Mouse (Mus musculus) limb, embryonic 15.5 days (tissue): ENCODE measurements around the gene Ric8b. TPM values are rescaled to one million over a fixed set of nuclear protein-coding genes. Genes with fewer than 3 reads are reported as not detected.
A peak's percentile ranks its signal among the peaks of the same experiment; 100 is the strongest.

Experiments
- ATAC-seq: fragments of 200-750 bp; cut with Nextera tagmentation; 2 replicates; pipeline ENCODE4 v1.8.0; 2017; ENCODE audit warnings: low read depth, moderate TSS enrichment; ENCODE audit not compliant: insufficient number of reproducible peaks, low FRiP score, low TSS enrichment
- H3K27ac ChIP-seq: fragments of 300-500 bp; sonication (generic); 2 replicates; pipeline ENCODE4 v1.5.1; 2015; ENCODE audit warnings: moderate library complexity, mild to moderate bottlenecking, inconsistent platforms
- H3K27me3 ChIP-seq: fragments of 300-500 bp; sonication (generic); 2 replicates; pipeline ENCODE4 v1.6.1; 2015; ENCODE audit warnings: inconsistent platforms
- H3K36me3 ChIP-seq: fragments of 300-500 bp; sonication (generic); 2 replicates; pipeline ENCODE4 v1.6.1; 2015; ENCODE audit warnings: inconsistent platforms
- H3K4me1 ChIP-seq: fragments of 300-500 bp; sonication (generic); 2 replicates; pipeline ENCODE4 v1.6.1; 2015; ENCODE audit warnings: inconsistent platforms
- H3K4me2 ChIP-seq: fragments of 300-500 bp; sonication (generic); 2 replicates; pipeline ENCODE4 v1.6.1; 2015; ENCODE audit warnings: mild to moderate bottlenecking, inconsistent platforms
- H3K4me3 ChIP-seq: fragments of 300-500 bp; sonication (generic); 2 replicates; pipeline ENCODE4 v1.5.1; 2015; ENCODE audit warnings: mild to moderate bottlenecking, inconsistent platforms
- H3K9ac ChIP-seq: fragments of 300-500 bp; sonication (generic); 2 replicates; pipeline ENCODE4 v1.6.1; 2015; ENCODE audit warnings: inconsistent platforms
- H3K9me3 ChIP-seq: fragments of 300-500 bp; sonication (generic); 2 replicates; pipeline ENCODE4 v1.6.1; 2016; ENCODE audit warnings: inconsistent platforms
- WGBS: fragments of 180-500 bp; shearing (Covaris S2); methylation state at CpG from one replicate; pipeline ENCODE4 v1.1.7; 2015; 5-methylcytosine and 5-hydroxymethylcytosine counted together
- polyA plus RNA-seq: library from polyadenylated mRNA; unstranded; fragments of >200 nt; fragmentation: Nextera tagmentation; extraction: Ambion mirVana; gene quantifications from 2 replicates; pipeline ENCODE4 v1.2.1, GENCODE M21; 2015

Gene Ric8b
- polyA plus RNA-seq, 1 experiment from 2014 or later: 20.0 TPM

DNA sequence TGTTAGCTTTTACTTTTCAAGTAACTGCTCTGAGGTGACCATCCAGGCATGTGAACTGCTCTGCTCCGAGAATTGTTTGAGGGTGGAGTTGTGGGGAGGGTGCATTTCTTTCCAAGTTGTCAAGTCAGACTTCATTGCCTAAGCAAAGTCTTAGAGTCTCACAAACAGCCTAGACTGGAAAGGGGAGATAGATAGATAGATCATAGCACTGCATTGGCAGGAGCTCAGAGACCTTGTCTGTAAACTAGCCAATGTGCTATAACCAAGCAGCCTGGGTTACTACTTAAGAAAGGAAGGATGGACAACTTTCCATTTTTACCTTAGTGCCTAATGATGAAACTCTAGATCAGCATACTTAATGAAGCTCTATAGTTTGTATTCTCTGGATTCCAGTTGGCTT, 22.9 kb downstream of the Ric8b start:
- H3K36me3 ChIP-seq: no peaks in the 10 kb centered on the region; the same call in 1 of the 2 replicates
- no peak for ATAC-seq
- H3K4me2 ChIP-seq: no peak overlapping the region
- H3K27ac ChIP-seq: no peak overlapping the region
- H3K4me3 ChIP-seq: no peak overlapping the region
- H3K27me3 ChIP-seq: no peaks in the 10 kb centered on the region
- no peaks in the 10 kb centered on the region for H3K9me3 ChIP-seq
- no peaks in the 10 kb centered on the region for H3K4me1 ChIP-seq
- H3K9ac ChIP-seq: no peak overlapping the region
- 73% methylated on average over 1 of the region's 1 CpGs for whole genome bisulfite sequencing

DNA sequence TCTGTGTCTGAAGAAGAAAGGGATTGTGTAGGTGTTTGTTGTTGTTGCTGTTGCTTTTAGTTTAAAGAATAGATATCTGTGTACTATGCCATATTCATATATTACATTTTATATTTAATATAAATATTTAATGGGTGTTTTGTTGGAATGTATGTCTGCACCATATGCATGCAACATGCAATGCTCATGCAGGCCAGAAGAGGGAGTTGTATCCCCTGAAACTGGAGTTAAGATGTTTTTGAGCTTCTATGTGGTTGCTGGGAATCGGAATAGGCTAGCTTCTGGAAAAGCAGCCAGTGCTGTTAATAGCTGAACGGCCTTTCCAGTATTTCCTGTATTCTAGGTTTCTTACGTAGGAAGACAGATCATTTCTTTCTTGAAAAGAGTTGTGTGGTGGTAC, 28.3 kb downstream of the Ric8b start:
- Histone ChIP-seq H3K4me2 (no peak overlapping the region), H3K27ac (no peak overlapping the region), H3K4me1 (peaks cover 17% of the 10 kb centered on the region; the same call in 1 of the 2 replicates), H3K36me3 (peaks cover 14% of the 10 kb centered on the region), H3K27me3 (no peaks in the 10 kb centered on the region), H3K9me3 (no peaks in the 10 kb centered on the region), H3K4me3 (no peak overlapping the region), H3K9ac (no peak overlapping the region)
- 90% methylated on average over 3 of the region's 3 CpGs for WGBS
- no peak for ATAC-seq

DNA sequence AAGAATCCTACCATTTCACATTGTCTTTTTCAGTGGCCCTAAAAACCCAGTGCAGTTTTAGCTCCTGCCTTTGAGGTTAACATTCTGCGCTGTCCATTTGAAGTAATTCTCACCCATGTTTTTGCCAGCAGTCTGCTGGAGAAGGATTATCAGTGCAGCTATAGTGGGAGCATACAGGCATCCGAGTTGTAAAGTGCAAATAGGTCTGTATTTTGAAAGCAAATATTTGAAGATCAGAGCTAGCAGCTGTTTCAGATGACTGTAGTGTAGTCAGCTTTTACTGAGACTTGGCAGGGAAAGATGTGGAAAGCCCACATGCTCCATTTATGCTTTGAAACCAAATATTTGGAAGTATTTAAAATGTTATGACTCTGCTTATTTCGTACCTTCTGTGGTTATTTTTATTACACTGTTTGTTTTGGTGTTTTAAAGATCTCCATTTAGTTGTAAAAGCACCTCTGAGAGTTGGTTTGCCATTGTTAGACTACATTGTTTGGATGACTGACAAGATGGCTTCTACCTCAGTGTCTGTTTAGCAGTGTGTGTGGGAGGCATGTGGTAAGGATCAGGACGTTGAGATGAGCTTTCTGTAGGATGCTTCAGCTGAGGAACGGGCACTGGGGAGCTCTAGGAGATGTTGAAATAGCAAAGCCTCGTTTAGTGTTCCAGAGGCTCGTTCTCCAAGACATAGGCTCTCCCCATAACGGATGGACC, 31.7 kb downstream of the Ric8b start:
- H3K27me3 ChIP-seq: no peaks in the 10 kb centered on the region
- no peak overlapping the region for H3K4me3 ChIP-seq
- no peak overlapping the region for H3K9ac ChIP-seq
- peaks cover 17% of the 10 kb centered on the region; the same call in 1 of the 2 replicates for H3K4me1 ChIP-seq
- WGBS: 50% methylated on average over 8 of the region's 8 CpGs
- no peak overlapping the region for H3K27ac ChIP-seq
- no peaks in the 10 kb centered on the region for H3K9me3 ChIP-seq
- no peak for ATAC-seq
- peaks cover 22% of the 10 kb centered on the region for H3K36me3 ChIP-seq
- no peak overlapping the region for H3K4me2 ChIP-seq

DNA sequence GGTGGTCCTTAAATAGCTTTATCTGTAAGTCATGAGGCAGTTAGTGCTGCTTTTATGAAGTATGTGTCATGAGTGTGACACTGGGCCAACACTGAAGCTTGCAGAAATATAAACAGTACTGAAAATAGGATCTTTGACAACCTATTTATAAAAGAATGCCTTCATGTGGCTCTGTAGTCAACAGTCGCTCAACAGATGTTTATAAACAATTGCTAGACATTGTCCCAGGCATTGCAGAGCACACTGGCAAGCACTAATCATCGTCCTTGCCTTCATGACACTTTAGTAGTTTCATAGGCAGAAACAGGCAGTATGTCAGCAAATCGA, 32.2 kb downstream of the Ric8b start:
- no peak for ATAC-seq
- H3K27me3 ChIP-seq: no peaks in the 10 kb centered on the region
- no peak overlapping the region; the same call in 1 of the 2 replicates for H3K27ac ChIP-seq
- no peak overlapping the region for H3K4me2 ChIP-seq
- no peak overlapping the region for H3K9ac ChIP-seq
- peaks cover 17% of the 10 kb centered on the region; the same call in 1 of the 2 replicates for H3K4me1 ChIP-seq
- no peaks in the 10 kb centered on the region for H3K9me3 ChIP-seq
- WGBS: 63% methylated on average over 3 of the region's 3 CpGs
- no peak overlapping the region for H3K4me3 ChIP-seq
- H3K36me3 ChIP-seq: peaks cover 22% of the 10 kb centered on the region

DNA sequence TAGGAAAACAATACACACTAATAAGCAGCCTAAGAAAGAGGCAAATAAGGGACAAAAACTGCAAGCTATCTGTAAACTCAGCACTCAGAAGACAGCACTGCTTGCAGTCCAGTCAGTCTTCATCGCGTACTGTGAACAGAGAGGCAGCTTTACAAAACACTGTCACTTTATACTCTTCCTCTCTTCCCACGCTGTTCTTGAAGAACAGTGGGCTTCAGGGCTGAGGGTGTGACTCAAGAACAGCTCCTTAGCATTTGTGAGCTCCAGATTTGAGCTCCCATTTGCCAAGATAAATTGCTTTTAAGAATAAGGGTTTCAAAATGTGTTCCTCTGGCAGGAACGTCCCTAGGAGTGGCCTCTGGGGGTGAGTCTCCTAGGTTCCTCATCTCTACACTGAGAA, 33.0 kb downstream of the Ric8b start:
- H3K27ac ChIP-seq: no peak overlapping the region
- no peak overlapping the region for H3K9ac ChIP-seq
- no peaks in the 10 kb centered on the region for H3K9me3 ChIP-seq
- 77% methylated on average over 4 of the region's 4 CpGs for WGBS
- peaks cover 17% of the 10 kb centered on the region; the same call in 1 of the 2 replicates for H3K4me1 ChIP-seq
- H3K36me3 ChIP-seq: peaks cover 22% of the 10 kb centered on the region
- no peak overlapping the region for H3K4me2 ChIP-seq
- no peak overlapping the region for H3K4me3 ChIP-seq
- no peaks in the 10 kb centered on the region for H3K27me3 ChIP-seq
- no peak for ATAC-seq

DNA sequence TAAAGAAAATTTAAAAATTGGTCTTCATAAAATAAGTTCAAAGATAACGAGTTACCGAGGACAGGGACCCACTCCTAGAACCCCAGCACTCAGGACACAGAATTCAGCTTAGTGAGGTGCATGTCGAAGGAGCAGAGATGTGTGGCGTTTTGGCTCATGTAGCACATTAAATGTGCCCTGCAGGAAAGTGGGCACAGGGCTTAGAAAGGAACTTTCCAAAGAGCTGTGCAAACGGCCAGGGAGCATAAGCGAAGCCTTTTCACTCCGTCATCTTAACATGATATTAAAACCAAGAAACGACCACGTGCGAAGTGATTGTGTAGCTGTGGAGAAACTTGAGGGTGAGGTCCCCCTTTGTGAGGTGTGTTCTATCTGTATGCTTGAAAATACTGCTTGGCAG, 36.8 kb downstream of the Ric8b start:
- H3K27ac ChIP-seq: no peak overlapping the region
- no peaks in the 10 kb centered on the region for H3K9me3 ChIP-seq
- ATAC-seq: no peak
- 90% methylated on average over 10 of the region's 10 CpGs for WGBS
- peaks cover 8% of the 10 kb centered on the region; the same call in 1 of the 2 replicates for H3K4me1 ChIP-seq
- H3K4me3 ChIP-seq: no peak overlapping the region
- no peak overlapping the region for H3K9ac ChIP-seq
- H3K36me3 ChIP-seq: peaks cover 15% of the 10 kb centered on the region
- H3K27me3 ChIP-seq: no peaks in the 10 kb centered on the region
- H3K4me2 ChIP-seq: no peak overlapping the region

DNA sequence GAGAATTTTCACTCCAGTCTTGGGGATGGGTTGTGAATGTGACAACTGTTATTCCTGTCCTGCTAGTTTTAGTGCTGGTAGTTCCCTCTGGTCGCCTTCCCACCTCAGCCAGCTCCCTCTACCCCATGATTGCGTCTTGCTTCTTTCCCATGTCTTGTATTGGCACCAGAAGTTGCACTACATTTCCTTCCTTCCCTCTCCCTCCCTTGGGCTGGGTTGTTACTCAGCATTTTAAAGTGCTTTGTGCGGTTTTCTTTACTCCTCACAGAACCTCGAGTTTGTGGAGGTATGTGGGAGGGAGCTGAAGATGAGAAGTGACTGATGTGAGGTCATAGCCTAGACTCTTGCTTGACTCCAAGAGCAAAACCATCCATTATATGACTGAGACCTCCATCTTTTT, 38.8 kb downstream of the Ric8b start:
- no peaks in the 10 kb centered on the region for H3K4me1 ChIP-seq
- H3K9ac ChIP-seq: no peak overlapping the region
- ATAC-seq: no peak
- H3K36me3 ChIP-seq: peaks cover 12% of the 10 kb centered on the region
- 66% methylated on average over 4 of the region's 4 CpGs for WGBS
- no peaks in the 10 kb centered on the region for H3K27me3 ChIP-seq
- H3K4me3 ChIP-seq: no peak overlapping the region
- no peak overlapping the region for H3K27ac ChIP-seq
- no peaks in the 10 kb centered on the region for H3K9me3 ChIP-seq
- no peak overlapping the region for H3K4me2 ChIP-seq

DNA sequence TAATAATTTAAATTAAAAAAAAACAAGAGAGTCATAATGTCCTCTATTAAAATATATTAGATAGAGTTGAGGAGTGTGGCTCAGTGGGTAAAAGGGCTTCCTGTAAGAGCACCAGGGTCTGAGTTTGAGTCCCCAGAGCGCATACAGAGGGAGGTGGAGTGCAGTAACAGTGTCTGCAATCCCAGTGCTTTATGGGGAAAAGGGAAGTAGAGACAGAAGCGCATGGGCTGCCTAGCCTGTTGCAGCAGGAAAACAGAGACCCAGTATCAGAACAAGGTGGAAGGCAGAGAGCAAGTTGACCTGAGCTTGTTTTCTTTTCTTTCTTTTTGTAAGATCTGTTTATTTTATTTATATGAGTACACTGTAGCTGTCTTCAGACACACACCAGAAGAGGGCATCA, 41.2 kb downstream of the Ric8b start:
- 0 out of 2 replicates have a peak, but pooled peaks cover 3% of the 10 kb centered on the region for H3K4me1 ChIP-seq
- WGBS: 93% methylated on average over 2 of the region's 2 CpGs
- ATAC-seq: no peak

DNA sequence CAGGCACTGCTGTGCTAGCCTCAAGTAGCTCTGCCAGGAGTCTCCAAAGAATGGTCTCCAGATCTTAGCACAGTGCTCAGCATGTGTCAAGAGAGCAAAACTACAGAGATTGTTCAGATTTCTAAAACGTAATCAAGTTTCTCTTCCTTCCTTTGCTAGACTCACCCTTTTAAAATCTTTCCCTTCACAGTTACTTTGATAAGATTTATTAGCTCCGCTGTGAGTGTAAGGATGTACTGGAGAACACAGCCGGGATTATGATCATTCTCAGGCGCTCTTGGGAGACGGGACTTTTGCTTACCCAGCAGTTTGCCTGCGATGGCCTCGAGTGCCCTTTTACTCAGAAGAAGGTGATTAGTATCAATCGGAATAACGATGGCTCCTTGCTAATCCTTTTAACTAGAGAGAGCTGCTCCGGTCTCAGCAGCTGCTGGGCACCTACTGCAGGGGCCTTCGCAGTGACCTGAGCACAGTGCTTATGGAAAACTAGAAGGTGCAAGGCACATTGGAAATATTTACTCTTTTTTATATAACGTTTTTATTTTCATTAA, 43.0 kb downstream of the Ric8b start:
- Histone ChIP-seq H3K9me3 (no peaks in the 10 kb centered on the region), H3K36me3 (peaks cover 15% of the 10 kb centered on the region)
- WGBS: 55% methylated on average over 12 of the region's 12 CpGs

More for the DNA sequence above, 41.2 kb downstream of the Ric8b start:
- Histone ChIP-seq H3K9me3 (no peaks in the 10 kb centered on the region), H3K9ac (no peak overlapping the region), H3K4me3 (no peak overlapping the region), H3K36me3 (peaks cover 11% of the 10 kb centered on the region), H3K4me2 (no peak overlapping the region), H3K27me3 (no peaks in the 10 kb centered on the region), H3K27ac (no peak overlapping the region)

DNA sequence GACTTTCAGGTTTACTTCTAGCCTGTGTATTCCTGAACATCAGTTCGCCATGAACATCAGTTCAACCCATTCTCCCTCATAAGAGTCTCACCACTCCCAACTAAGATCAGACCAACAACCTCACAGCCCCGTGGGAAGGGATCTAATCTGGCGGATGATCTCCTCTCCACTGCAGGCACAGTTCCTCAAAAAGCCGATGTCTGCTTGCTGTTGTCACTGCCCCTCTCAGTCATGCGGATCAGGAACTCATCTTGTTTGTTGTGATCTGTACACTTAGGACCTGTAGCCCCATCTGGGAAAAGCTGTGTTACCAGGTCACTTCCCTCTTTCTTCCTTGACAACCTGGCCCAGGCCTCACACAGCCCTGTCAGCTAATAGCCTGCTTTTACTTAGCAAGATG, 45.7 kb downstream of the Ric8b start:
- Histone ChIP-seq H3K27me3 (no peaks in the 10 kb centered on the region), H3K4me2 (no peak overlapping the region), H3K4me3 (no peak overlapping the region), H3K4me1 (peaks cover 10% of the 10 kb centered on the region), H3K9ac (no peak overlapping the region), H3K9me3 (no peaks in the 10 kb centered on the region), H3K36me3 (peaks cover 11% of the 10 kb centered on the region), H3K27ac (0 out of 2 replicates have a peak overlapping the region, but pooled peaks have one; percentile 27)
- no peak for ATAC-seq
- WGBS: 85% methylated on average over 5 of the region's 5 CpGs

More for the DNA sequence above, 43.0 kb downstream of the Ric8b start:
- Histone ChIP-seq H3K4me2 (no peak overlapping the region), H3K4me1 (0 out of 2 replicates have a peak, but pooled peaks cover 3% of the 10 kb centered on the region), H3K27me3 (no peaks in the 10 kb centered on the region), H3K9ac (no peak overlapping the region), H3K27ac (no peak overlapping the region), H3K4me3 (no peak overlapping the region)
- no peak for ATAC-seq

DNA sequence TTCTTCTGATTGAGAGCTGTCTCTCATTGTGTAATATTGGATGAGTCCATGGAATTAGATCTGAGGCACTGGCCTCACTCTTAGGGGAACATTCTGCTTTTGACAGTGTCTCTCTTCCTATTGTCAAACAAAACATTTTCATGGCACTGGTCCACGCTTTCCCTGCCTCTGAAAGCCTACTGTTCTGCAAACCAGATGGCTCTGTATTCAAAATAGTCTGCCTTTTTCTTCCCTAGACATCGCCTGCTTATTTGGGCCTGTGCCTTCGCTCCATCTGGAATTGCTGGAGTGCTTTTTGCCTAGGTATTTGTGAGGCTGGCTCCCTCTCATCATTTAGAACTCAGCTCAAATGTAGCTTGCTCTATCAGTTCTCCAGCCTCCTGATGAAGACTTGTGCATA, 46.3 kb downstream of the Ric8b start:
- ATAC-seq: no peak
- WGBS: 68% methylated on average over 3 of the region's 3 CpGs
- Histone ChIP-seq H3K4me1 (peaks cover 10% of the 10 kb centered on the region), H3K9ac (no peak overlapping the region), H3K4me2 (no peak overlapping the region), H3K9me3 (no peaks in the 10 kb centered on the region), H3K27me3 (no peaks in the 10 kb centered on the region), H3K27ac (0 out of 2 replicates have a peak overlapping the region, but pooled peaks have one; percentile 27), H3K4me3 (no peak overlapping the region), H3K36me3 (peaks cover 10% of the 10 kb centered on the region)

DNA sequence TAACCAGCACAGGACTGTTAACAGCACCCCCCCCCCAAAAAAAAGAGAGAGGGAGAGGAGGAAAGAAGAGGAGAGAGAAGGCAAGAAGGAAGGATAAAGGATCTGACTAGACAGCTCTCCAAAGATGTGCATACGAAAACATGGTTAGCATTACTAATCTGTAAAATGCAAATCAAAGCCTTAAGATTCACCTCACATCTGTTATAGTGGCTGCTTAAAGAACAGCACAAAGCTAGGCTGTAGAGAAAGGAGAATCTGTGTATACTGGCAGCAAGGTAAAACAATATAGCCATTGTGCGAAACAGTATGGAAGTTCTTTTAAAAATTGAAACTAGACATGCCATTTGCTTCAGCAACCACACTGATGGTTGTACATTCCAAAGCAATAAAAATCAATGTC, 49.1 kb downstream of the Ric8b start:
- H3K36me3 ChIP-seq: peaks cover 27% of the 10 kb centered on the region
- H3K9ac ChIP-seq: no peak overlapping the region
- H3K4me3 ChIP-seq: no peak overlapping the region
- peaks cover 10% of the 10 kb centered on the region for H3K4me1 ChIP-seq
- H3K27me3 ChIP-seq: no peaks in the 10 kb centered on the region
- no peak overlapping the region for H3K4me2 ChIP-seq
- no peaks in the 10 kb centered on the region for H3K9me3 ChIP-seq
- ATAC-seq: no peak
- WGBS: 96% methylated on average over 2 of the region's 2 CpGs
- no peak overlapping the region for H3K27ac ChIP-seq
